Mouse (Mus musculus): ENCODE data around the gene Ppp1r12b. TPM values are rescaled to one million over a fixed set of nuclear protein-coding genes. Genes with fewer than 3 reads are reported as not detected.

Ppp1r12b gene
- polyA plus RNA-seq, 1 experiment = 2.7 TPM

DNA sequence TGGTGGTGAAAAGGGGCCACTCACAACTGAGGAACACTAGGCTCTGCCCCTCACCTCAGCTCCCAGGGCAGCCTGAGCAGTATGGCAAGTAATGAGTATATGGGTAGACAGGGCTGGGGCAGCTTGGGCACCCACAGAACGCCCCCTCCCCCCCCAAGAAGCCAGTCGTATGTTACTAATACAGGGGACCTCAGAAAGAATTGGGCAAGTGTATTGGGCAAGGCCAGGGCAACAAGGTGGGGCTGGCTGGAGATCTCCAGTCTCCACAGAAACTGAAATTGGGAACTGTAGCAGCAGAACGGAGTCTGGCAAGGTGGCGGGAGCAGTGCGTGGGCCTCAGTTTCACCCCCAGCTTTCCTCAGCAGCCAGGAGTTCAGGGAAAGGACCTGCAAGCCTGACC is 203.3 kb downstream of the Ppp1r12b start:
- TF ChIP-seq GATA1 (IDR thresholded peaks at IDR 0.05; ENCODE audit: low read length) = no peak

DNA sequence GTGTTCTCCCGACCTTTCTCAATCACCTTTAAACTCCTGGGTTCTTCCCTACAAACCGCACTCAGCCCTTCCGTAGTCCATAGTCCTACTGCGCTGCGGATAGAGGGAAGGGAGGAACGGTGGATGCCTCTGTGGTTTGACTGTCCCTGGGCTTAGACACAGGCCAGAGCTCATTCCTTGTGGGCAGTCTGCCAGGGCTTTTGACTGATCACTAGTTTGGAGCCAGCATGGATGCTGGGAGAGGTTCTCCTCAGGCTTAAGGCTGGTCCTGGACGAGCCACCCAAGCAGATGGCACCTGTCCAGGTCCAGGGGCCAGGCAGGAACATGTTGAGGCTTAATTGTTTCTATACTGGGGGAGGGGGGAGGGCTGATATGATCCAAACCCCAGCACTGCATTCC is 205.9 kb downstream of the Ppp1r12b start:
- TF ChIP-seq GATA1 (IDR thresholded peaks at IDR 0.05; ENCODE audit: low read length) = no peak

DNA sequence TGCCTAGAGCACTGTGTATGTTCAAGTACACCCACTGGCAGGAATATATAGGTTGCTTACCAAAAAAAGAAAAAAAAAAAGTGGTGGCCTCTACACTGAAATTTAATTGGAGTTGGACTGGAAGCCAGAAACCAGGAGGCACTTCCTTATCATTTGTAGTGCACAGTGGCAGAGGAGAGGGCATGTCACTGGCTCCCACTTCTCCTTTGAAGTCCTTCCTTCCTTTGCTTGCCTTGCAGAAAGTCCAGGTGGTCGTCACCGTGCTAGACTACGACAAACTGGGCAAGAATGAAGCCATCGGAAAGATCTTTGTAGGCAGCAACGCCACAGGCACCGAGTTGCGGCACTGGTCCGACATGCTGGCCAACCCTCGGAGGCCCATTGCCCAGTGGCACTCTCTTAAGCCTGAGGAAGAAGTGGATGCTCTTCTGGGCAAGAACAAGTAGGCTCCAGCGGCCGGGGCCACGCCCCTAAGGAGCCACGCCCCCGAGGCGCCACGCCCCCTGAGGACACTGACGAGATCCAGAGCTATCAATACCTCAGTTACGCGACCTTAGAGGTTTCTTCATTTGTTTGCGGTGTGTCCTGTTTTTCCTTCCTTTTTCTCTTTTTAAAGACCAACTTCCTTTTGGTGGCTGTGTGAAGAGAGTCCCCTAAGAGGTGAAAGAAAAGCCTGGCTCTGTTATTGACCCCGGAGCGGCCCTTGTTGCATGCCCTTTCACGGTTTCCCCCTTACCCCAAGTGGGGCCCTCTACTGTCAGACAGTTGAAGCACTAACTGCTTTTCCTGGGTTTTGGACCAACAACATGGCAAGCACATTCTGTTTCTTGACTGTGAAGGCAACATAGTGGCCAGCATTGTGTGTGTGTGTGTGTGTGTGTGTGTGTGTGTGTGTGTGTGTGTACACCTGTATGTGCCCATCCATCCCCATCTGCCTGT is 208.2 kb downstream of the Ppp1r12b start:
- no peak for TF ChIP-seq GATA1 (IDR thresholded peaks at IDR 0.05; ENCODE audit: low read length)

DNA sequence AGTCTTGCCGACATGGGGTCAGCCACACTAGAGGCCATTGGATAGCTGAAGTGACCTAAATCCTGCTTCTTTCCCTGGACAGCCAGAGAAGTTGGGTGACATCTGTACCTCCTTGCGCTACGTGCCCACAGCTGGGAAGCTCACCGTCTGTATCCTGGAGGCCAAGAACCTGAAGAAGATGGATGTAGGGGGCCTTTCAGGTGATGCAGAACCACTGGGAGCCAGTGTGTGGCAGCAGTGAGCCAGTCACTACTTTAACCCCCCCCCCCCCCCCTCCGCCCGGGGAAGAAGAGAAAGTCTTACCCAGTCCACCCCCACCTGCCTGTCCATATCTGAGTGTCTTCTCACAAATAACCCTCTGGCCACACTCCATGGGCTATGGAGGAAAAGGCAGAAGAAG is 210.1 kb downstream of the Ppp1r12b start:
- no peak for TF ChIP-seq GATA1 (IDR thresholded peaks at IDR 0.05; ENCODE audit: low read length)

DNA sequence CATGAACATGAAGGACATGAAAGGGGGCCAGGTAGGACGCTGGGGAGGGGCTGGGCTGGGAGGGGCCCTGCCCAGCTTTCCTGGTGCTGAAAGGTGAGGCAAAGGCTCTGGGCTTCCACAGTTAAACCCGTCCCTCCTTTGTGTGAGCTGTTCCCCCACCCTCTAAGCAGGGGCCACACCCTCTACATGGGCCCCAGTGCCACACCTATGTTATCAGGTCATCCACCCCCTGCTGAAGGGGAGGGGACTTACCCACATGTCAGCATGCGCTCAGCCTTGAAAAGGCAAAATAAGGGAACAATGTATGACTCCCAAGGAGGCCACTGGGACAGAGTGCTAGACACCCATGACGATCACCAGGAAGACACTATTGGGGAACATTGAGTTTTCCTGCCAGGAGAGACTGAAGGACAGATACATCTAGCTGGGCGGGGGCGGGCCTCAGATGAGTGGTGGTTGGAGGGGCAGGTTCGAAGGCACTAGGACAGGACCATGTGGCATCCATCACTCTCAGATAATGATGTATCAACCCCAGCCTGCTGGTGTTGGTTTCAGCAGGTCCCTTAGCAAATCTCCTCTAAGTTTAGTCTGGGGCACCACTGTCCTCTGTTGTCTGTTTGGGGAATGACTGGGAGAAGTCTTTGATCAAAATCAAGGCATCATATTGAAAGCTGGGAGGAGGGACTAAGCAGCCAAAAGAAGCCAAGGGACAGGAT is 213.6 kb downstream of the Ppp1r12b start:
- TF ChIP-seq GATA1 (IDR thresholded peaks at IDR 0.05; ENCODE audit: low read length) = no peak

DNA sequence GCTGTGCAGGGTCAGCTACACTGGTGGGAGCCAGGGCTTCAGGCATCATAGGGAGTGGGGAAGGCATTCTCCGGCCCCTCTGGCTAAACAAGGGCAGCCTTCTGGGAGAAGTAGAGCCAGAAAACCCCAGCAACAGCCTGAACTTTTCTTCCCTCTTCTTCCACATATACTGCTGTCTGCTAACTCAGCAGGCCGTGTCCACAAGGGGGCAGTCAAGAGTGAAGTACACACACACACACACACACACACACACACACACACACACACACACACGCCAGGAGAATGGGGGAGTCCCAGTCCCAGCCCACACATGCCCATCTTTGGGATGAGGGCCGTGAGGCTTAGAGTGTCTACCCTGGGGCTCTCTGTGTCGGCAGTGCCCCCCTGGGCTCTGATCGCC is 214.3 kb downstream of the Ppp1r12b start:
- TF ChIP-seq GATA1 (IDR thresholded peaks at IDR 0.05; ENCODE audit: low read length) = no peak

DNA sequence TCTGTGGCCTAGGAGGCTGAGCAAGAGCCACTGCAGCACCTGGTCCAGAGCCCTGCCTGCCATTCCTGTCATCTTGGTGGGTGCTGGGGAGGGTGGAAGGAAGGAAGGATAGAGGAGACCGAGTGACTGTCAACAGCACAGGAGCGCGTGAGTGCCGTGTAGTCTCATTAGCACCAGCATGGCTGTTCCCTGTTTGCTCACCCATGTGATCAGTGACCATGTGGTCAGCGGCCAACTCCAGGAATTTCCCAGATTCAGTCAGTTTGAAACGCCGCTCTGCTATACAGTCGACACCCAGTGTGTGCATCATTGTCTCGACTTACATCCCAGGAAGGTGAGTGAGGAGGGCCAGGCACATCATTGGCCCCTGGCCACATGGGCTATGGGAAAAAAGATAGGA is 218.3 kb downstream of the Ppp1r12b start:
- no peak for TF ChIP-seq GATA1 (IDR thresholded peaks at IDR 0.05; ENCODE audit: low read length)

DNA sequence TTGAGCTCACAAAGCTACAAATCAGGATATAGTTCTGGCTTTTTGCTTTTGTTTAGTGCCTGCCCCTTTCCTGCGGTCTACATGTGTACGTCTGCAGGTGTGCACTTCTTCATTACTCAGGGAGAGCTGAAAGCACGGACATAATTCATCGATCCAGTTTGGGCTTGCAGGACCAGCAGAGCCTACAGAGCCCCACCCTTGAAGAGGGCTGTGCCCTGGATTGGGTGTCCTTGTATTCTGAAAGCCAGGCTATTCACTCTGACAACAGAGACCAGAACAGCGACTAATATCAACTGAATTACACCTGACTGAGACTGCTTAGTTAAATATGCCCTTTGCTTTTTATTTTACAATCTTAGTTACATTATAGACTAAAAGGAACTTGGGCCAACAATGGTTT is 222.1 kb downstream of the Ppp1r12b start:
- no peak for TF ChIP-seq GATA1 (IDR thresholded peaks at IDR 0.05; ENCODE audit: low read length)

DNA sequence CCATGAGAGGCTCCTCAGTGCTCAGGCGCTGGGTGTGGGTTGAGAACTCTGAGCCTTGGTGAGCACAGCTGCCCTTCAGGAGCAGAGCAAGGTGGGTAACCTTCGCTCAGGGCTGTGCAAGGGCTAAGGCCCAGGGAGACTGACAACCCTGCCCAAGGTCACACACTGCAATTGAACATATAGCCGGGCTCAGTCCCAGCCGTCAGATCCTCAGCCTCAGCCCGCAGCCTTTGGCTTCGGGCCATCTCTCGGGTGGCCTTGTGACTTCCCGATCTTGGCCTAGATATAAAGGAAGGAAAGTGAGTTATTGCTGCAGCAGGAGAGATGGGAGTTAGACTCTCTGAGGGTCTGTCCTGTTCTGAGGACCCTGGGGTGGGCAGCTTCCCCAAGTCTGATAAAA is 228.5 kb downstream of the Ppp1r12b start:
- no peak for TF ChIP-seq GATA1 (IDR thresholded peaks at IDR 0.05; ENCODE audit: low read length)

DNA sequence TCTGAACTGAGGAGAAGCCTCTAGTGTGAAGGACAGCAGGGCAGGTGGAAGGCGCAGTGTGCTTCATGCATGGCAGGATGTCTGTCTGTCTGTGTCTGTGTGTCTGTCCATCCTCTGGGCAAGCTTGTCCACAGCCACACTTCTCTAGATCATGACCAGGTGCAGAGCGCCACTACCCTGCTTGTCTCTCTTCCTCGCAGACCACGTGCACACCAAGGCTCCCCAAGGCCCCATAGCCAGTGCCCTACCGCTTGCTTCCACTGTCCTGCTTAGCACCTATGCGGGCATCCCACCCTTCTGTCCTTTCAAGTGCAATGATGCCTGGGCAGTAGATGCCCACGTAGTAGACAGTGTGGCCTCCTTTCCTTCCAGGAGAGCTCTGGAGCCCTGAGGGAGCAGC is 229.3 kb downstream of the Ppp1r12b start:
- no peak for TF ChIP-seq GATA1 (IDR thresholded peaks at IDR 0.05; ENCODE audit: low read length)

DNA sequence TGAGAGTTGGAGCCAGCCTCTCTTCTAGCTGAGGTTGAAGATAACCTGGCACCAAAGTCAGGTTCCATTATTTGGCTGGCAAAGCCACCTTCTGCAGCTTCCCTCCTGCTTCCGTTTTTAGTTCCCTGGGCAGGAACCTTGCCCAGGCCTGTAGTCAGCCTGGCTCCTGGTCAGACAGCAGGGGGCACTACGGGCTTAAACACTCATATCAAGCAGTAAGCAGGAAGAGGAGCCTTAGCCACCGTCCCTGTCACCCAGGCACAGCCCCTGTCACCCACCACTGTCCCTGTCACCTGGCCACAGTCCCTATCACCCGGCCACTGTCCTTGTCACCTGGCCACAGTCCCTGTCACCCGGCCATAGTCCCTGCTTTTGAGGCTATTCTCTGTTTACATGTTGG is 230.5 kb downstream of the Ppp1r12b start:
- no peak for TF ChIP-seq GATA1 (IDR thresholded peaks at IDR 0.05; ENCODE audit: low read length)

DNA sequence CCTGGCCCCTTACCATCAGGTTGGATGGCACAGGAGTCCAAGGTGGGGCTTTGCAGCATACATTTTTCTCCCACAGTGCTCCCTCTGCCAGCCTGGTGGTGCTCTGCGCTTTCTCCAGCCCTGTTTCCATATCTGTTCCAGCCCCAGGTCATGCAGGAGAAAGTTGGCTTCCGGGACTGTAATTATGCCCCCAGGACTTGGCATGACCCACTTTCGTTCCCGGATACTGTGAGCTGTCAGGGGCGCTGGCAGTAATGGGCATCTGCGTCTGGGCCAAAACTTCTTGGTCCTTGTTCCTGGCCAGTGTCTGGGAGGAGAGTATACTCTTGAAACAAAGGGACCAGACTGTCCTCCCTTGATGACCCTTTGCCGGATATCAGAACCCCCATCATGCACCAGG is 232.9 kb downstream of the Ppp1r12b start:
- no peak for TF ChIP-seq GATA1 (IDR thresholded peaks at IDR 0.05; ENCODE audit: low read length)

DNA sequence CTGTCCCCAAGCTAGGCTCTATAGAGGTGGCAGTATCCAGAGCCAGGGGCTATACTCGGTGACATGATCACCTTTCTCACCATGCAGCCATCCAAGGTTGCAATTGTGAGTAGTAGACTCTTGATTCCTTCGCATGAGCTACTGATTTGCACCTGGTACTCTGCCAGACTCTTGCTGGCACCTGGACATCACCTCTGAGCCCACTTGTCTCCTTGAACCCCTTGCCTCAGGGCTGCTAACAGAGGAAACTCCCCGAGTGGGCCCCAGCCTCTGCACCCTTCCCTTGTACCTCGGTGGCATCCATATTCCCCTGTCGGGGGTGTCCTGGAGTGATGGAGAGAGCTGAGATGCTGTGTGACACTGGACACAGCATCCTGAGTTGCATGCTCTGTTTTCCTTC is 234.3 kb downstream of the Ppp1r12b start:
- no peak for TF ChIP-seq GATA1 (IDR thresholded peaks at IDR 0.05; ENCODE audit: low read length)

DNA sequence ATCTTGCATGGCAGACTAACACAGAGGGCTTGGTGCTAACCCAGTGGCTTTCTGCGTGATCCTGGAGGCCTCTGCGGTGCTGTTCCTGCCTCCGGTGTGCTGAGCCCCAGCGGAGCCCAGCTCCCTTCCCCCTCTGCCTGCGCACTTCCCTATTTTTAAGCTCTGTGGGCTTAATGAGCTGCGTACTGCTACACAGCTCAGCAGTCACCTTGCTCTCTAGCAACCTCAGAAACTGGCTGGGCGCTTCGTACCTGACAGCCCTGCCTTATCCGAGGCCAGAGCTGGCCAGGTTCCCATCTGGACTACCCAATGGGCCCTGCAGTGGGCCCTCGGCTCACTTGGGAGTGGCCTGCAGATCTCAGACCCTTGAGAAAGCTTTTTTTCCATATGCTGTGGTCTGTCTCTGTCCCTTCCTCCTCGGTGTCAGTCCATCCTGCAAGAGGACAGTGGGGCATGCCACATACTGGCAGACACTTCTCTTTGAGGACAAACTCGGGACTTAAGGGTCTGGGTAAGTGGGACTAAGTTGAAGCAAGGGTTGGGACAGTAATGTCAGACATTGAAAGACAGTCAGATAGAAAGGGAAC is 235.9 kb downstream of the Ppp1r12b start:
- TF ChIP-seq GATA1 (IDR thresholded peaks at IDR 0.05; ENCODE audit: low read length) = no peak

DNA sequence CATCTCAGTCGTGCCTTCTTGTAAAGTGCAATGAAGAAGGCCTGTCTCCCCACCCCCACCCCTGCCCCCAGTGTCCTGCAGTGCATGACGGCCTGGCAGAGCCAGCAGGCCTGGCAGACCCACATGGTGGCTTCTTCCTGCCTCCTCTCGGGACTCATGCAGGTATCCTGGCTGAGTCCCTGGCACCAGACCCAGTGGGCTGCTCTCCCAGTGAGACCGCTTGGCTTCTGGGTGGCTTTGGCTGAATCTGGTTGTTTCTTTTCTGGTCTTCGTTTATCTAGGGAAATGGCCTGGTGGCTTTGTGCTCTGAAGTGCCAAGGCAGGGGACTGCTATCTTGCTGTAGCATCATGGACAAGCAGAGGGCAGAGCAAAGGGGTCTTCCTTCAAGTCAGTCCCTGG is 240.7 kb downstream of the Ppp1r12b start:
- no peak for TF ChIP-seq GATA1 (IDR thresholded peaks at IDR 0.05; ENCODE audit: low read length)

DNA sequence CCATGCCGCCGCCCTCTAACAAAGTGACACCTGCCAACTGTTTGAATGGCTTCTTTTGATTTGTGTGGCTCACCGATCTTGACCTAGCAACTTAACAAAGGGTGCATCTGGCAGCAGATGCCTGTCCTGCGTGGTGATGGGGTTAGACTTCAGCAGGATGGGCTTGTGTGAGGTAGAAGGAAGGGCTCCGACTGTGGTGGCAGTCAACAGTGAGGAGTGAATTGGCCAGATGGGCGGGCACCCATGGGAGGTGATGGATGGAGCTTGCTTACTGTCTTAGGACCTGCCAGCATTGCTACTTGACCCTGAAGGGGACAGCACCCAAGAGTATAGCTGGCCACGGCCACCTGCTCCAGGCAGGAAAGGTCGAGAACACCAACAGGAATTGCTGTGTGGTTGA is 241.6 kb downstream of the Ppp1r12b start:
- TF ChIP-seq GATA1 (IDR thresholded peaks at IDR 0.05; ENCODE audit: low read length) = no peak

Data from G1E-ER4 (cell line).